Mouse (Mus musculus): ENCODE data around the gene Ldhal6b.

GRCm38 (mm10) chr17:5400435-5401090, 18.0 kb downstream of the Ldhal6b start:
- TF ChIP-seq CTCF (IDR thresholded peaks at IDR 0.05) (no peak), EP300 (IDR thresholded peaks at IDR 0.05) (no peak)

Measured in lung, postnatal 0 days (tissue).